Mouse (Mus musculus) 3134 (cell line): Measurements from ENCODE around the gene Xrra1.

Experiments
- DNase-seq: peaks from one replicate; pipeline ENCODE4 v3.0.0-alpha.2; 2011; ENCODE audit warnings: low spot score; ENCODE audit not compliant: insufficient read length; ENCODE audit errors: extremely low read depth

The Xrra1 gene

DNA sequence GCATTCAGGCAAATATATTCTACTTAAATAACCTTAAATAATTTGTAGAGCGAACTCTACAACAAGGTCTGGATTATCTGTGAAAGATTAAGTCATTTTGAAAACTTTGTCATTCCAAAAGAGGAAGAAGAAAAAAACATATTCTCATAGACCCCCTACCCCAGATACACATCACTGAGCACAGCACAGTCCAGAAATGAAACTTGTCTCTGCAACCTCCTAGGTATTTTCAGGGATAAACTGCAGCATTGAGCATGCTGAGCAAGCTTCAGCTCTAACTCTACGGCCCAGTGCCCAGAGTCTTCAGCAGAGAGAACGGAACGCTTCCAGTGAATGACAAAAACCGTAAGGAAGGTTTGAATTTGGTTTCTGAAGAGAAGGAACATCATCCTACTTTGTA lies 8.4 kb upstream of the Xrra1 start:
- DNase-seq = no peak

DNA sequence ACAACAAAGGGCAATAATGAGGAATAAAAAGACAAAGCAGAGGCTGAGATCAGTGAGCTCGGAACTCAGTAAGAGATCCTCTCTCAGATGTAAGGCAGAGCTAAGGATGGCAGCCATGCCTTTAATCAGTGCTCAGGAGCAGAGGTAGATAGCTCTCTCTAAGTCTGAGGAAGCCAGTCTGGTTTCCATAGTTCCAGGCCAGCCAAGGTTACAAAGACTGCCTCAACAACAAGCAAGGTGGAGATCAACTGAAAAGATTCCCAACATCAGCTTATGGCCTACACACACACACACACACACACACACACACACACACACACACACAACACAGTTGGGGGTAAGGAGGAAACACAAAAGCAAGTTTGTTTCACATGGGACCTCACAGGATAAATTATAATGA lies 7.8 kb upstream of the Xrra1 start:
- no peak for DNase-seq

DNA sequence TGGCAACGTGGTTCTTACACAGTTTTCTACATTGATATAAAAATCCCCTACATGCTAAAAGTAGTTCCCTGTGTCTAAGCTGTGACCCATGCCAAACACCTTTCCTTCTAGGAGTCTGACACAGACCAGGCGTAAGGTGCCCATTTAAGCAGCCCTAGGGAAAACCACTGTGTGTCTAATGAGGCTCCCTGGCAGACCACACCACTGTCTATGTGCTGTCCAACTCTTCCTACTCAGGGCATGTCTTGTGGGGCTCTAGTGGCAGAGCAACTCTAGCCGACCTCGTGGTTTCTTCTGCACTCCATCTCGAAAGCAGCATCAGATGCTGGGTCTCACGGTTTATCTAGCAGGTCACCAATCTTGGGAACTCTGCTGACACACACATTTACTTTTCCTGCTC lies 7.3 kb upstream of the Xrra1 start:
- no peak for DNase-seq

DNA sequence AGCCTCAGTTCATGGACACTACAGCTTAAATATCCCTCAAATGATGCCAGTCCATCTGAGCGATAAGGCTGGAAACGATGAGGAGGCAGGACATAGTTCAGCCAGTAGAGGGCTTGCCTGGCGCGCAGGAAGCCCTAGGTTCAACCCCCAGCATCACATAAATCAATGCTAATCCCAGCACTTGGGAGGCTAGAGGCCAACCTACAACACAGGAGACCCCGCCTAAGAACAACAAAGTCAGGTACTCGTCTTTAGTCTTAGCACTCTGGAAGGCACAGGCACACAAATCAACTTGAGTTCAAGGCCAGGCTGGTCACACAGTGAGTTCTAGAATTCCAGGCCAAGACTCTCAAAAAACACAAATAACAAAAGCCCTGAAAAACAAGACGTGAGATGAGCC lies 5.6 kb upstream of the Xrra1 start:
- DNase-seq = no peak

DNA sequence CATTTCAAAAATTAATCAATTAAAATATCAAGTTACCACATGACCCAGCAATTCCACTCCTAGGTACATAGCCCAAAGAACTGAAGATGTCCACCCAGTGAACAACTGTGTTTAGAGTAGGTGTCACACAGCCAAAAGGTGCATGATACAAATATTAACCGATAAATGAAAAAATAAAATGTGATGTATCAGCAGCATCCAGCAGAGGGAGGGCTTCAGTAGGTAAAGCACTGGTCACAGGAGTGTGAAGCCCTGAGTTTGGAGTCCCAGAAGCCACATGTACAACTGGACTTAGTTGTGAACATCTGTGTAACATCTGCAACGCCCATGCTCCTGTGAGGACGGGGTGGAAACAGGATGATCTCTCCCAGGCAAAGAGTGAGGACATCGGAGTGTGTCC lies 4.6 kb upstream of the Xrra1 start:
- no peak for DNase-seq

DNA sequence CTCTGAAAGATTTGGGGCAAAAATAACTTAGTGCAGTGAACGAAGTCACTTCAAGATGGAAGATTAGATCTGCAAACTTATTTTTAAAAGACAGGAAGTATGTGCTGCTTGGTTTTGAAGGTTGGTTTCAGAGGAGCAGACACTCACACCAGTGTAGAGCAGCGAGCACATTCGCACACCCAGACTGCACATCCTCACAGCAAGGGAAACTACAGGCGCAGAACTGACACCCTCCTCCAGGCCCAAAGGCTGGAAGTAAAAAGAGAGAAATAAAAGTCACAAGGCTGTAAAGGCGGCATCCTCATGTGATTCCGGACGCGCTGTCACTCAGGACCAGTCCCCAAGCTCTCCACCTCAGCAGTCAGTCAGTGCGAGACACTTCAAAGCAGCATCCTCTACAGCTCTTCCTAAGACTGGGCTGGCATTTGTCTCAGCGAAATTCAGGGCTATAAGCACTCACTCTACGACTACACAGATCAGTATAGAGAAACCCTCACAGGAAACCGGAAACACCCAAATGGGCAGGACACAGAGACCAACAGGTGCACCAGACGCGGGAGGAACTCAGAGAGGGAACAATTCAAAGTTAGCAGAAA lies 2.6 kb upstream of the Xrra1 start:
- DNase-seq = no peak

DNA sequence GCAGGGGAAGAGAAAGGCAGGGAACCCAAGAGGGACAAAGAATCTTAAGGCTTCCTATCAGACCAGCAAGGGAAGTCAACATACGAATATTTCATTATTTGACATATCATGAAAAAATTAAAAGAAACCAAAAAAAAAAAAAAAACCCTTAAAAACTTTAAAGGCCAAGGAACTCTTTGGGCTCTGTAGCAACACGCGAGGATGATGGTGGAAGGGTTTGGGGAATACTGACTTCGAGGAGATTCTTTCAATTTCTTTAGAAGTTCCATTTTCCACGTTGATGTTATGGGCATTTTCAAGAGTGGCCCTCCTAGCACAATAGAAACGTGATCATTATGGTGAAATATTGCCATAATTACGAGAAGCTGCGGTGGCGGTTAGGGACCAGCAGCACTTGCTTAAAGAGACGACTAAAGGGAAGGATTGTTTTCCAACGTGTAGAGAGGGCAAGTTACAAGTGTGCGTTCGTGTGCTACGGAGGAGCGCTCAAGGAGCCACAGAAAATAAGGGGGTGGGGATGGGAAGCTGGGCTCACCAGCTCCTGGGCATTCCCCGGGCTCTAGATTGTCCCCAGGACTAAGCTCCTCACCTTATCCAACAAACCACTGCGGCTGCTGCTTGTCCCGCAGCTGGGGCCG lies 622 bp upstream of the Xrra1 start:
- no peak for DNase-seq

DNA sequence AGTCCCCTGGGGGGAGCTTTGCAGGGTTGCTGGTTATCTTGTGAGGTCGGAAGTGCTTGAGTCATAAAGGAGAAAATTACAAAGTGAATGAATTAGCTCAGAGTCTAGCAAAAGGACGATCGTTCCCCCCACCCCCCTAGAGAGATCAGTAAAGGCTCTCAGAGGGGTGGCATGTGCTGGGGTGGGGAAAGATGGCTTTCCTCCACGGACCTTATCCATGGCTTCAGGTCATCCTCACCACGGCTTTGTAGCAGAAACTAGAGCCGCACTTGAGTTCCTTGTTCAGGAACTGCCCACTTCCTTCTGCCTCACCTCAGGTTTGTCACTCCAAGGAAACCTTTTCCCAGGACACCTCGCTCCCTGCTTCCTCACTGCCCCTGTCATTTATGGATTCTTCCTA lies 4.4 kb downstream of the Xrra1 start, which contains the start of gene Spcs2:
TSS of gene Spcs2 (minus strand) at position 101 of the 400 bp plus-strand sequence.
- DNase-seq = no peak

DNA sequence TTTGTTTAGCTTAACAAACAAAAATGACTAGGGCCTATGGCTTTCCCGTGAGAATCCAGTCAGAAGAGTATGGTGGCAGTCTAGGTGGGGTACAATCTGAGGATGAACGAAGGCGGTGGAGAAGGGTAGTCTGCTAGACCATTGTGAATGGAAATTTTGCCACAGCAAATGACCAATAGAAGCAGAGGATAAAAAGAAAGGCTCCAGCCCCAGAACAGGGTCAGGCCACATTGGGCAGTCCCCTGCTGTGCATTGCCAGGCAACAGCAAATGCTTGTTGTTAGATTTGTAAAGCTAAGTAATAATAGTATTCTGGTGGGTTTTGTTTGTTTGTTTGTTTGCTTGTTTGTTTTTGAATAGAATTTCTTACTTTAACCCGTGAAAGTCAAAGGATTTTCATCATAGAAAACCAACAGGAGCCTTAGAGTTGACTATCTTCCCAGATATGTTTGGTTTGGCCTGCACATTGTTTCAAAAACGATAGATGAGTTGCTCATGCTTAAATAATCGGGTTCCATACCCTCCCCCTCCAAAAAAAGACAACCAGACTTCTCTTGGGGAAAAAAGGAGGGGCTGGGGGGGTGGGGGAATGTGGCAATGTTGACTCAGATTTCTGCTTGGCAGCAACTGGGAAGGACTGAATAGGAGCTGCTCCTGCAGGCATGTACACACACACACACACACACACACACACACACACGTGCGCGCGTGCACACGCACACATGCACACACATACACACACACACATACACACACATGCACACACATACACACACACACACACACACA lies 5.5 kb downstream of the Xrra1 start:
- DNase-seq = no peak

DNA sequence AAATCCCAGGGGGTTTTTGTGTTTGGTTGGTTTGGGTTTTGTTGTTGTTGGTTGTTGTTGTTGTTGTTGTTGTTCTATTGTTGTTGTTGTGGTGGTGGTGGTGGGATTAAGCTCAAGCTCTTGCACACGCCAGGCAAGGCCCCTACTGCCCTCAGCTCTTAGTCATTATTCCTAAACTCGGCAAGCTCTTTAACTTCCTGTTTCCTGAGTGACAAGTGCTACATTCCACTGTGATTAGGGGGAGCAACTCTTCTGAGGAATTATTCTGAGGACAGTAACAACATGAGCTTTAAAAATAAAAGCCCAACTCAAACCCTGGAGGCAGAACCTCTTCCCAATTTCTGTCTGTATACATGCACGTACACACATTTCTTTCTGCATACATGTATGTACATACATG lies 6.3 kb downstream of the Xrra1 start:
- DNase-seq = peak; percentile 15

DNA sequence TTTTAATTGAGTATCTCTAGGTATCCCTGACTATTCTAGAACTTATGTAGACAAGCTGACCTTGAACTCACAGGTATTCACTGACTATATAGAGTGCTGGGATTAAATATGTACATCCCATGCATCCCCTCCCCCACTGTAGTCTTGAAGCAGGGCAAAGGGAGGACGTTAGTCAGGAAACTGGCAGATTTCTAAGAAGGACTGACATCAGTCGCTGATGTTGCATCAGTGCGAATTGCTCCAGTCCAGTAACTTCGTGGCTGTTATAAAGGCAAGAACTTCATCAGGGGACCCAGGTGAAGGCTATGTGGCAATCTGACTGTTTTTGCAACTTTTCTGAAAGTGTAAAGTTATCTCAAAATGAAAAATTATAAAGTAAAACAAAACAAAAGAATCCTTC lies 10.4 kb downstream of the Xrra1 start:
- DNase-seq = no peak

DNA sequence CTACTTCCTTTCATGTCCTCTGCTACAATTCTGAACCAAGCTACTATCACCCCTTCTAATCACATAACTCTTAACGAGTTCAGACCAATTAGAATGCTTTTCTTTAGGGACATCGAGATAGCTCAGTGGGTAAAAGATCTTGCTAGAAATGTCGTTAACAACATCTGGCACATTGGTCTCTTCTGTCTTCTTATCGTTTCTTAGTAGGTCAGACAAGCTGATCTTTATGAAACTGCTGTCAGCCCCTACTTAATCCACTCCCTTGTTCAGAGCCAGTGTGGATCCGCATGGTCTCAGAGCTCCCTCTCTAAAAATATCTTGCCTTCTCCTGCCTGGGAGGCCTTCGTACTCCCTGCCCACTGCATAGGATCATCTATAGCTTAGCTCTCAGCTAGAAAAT lies 15.0 kb downstream of the Xrra1 start:
- DNase-seq = no peak

DNA sequence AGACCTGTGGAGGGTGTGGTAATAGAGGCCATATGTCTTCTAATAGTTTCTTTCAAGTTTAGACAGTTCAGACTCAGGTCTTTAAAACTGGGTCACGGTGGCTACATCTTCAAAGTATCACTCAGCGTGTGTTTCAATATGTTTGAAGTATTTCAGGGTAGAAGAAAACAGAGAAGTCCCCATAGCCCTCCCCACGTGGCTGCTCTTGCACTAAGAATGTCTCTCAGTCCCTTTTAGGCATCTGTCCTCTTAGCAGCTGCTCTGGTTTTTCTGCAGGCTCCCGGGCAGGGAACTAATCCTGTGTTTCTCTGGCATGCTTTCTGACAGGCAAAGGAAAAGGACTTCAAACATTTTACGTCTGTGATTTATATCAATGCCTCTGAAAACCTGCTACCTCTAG lies 17.0 kb downstream of the Xrra1 start:
- DNase-seq = no peak

DNA sequence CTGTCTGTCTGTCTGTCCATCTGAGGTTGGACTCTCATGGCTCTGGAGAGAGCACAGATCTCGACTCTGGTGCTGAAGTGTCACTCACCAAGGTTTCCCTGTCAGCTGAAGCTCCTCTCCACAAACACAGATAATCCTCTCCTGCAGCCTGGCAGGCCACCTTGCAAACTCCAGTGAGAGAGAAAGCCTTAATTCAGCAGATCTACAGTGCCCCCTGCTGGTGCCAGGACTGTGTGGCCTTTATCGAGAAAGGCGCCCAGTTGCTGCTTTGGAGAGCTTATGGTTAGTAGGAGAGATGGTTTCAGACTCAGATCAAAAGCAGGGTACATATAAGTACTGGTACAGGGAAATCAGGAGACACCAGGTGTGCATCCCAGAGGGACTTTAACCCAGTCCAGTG lies 17.4 kb downstream of the Xrra1 start:
- DNase-seq = peak; percentile 24

DNA sequence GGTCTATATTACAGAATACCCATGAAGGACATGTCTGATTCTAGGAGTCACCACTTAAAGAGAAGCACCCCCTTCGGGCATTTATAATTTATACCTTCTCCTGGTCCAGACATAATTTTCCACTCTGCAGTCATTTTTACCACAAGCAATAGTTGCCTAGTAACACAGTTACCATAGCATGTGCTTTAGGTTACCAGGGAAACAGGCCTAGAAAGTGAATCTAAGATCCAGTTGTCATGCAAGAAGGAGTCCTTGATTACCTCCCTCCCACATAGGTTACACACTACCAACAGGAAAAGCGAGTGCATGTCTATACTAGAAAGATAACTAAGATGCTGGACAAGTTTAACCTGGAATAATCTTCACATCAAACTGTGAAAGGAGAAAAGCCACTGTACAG lies 19.3 kb downstream of the Xrra1 start:
- DNase-seq = no peak

DNA sequence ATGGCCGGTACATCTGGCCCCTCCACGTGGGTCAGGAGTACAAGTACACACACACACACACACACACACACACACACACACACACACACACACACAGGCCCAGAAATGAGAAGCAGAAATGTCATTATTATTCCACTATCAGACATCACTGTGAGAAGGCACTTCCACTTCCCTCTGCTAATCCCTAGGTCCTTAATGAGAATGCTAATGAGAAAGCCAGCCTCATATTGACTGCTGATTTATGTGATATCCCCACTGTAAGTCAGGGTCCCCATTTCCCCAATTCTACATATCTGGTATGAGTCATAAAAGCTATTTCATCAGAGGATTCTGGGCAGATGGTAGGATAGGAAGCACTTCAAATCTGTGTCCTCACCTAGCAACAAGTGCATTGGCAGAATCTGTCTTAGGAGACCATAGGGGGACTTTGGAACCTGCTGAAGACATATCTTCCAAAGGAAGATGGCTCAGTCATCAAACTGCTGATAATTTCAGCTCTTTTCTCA lies 28.4 kb downstream of the Xrra1 start:
- DNase-seq = no peak

DNA sequence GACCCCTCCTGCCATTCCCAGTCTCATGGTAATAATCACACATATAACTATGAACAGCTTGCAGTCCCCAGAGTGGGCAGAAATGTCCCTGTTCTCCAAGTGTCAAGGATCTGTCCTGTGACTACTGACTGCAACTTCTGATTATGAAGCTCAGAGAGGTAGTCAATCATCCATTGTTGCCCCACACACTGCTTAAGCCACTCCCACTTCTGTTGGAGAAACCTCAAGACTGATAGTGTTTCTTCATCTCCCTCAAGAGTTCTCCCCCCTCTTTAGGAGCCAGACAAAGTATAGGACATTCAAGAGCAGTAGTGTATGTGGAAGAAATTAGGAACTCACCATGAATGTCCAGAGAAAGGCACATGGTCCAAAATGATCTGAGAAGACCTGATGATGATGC lies 28.8 kb downstream of the Xrra1 start:
- DNase-seq = no peak

DNA sequence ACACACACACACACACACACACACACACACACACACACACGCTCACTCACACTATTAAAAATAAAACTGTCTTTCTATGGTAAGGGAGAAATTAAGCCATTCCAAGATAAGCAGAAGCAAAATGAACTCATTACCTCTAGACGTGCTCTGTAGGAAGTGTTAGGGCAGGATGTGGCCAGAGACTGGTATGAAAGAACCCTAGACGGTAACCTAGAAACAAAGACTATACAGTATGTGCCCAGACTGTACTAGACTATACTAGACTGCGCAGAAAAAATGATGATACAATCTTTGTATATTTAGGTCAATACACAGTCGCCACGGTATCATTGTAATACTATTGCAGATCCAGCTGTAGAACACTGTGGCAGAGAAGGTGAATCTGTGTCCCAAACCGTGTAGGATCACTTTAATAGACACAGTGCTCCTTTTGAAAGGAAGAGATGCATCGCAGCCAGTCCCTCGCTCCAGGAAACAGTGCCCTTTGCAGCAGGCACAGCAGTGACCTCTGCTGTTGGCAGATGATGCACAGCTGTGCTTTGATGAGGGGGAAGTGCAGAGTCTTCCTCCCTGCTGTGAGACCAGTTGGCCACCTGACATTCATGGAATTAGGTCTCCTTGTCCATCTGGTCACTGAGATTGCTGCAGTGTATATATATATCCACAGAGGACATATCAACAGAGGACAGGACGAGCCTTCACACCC lies 30.4 kb downstream of the Xrra1 start:
- DNase-seq = no peak

DNA sequence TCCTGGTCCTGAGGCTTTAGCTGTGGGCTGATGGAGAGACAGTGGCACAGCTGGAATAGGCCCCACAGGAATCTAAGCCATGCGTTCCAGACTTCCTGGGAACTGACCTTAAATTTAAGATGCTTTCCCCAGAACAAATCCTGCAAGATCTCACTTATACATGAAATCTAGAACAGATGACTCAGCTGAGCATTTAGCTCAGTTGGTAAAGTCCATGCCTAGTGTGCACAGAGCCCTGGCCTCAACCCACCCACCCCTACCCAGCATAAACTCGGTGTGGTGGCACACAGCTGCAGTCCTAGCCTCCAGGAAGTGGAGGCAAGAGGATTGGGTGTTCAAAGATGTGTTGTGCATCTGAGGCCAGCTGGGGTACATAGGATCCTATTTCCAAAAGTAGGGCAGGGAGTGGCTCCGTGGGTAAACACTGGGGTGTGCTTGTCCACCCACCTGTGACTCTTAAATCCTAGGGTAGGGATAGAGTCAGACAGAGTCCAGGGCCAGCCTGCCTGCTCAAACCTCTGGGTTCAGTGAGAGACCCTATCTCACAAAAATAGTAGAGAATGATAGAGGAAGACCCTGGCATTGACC lies 31.3 kb downstream of the Xrra1 start:
- DNase-seq = no peak

DNA sequence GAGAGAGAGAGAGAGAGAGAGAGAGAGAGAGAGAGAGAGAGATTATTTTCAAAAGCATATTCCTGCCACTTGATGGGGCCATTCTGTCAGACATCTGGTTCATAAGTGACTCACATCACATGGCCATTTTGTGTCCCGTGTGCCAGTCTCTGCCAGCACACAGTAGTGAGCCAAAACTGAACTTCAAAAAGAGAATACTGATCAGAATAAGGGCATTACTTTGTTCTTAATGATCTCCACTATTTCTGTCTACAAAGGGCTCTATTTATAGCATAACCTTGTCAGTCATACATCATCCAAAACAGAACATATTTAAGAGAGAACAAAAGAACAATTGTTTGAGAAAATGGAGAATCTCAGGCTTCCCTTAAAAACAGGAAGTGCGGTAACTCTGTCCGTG lies 32.6 kb downstream of the Xrra1 start:
- peak; percentile 17 for DNase-seq

DNA sequence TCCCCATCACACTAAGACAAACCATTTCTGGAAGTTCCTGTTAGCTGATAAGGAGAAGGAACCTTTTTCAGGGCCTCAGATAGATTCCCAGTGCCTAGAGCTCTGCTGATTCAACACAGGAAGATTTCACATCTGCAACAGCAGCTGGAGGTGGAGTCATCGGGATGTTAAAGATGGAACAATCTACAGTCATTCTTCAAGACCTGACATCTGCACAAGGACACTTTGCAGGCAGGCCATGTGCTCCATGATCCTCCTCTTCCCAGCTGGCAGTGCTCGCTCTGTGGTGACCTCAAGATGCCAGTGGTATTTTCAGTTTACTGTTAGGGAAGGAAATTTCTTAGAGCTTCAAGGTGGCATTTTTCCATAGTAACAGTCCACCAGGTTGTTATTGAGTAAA lies 33.4 kb downstream of the Xrra1 start:
- DNase-seq = no peak
